Mouse (Mus musculus) c-Kit-positive CD71-positive TER-119-negative erythroid progenitor cells, embryonic 14.5 days (primary cell): ENCODE results near the gene 1110017D15Rik.

Source experiments
- DNase-seq: peaks from one replicate; pipeline ENCODE4 v3.0.0-alpha.2; 2013; ENCODE audit warnings: low read depth

1110017D15Rik gene

DNA sequence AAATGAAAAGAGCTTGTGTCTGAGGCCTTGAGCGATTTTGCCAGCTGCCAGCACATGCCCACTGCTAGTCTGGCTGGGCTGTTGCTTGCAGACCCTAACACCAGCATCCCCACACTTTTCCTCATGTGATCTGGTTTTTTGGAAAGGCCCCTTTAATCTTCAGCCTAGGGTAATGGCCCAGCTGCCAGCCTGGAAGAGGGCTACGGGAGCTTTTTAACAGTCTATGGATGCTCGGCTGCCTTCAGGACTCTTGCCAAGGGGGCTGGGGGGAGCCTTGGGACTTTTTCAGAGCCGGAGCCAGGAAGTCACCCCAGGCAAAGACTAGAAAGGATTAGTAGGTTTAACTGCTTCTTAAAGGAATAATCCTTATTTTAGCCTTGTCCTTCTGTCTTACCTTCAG, 3.8 kb downstream of the 1110017D15Rik start:
- no peak for DNase-seq

DNA sequence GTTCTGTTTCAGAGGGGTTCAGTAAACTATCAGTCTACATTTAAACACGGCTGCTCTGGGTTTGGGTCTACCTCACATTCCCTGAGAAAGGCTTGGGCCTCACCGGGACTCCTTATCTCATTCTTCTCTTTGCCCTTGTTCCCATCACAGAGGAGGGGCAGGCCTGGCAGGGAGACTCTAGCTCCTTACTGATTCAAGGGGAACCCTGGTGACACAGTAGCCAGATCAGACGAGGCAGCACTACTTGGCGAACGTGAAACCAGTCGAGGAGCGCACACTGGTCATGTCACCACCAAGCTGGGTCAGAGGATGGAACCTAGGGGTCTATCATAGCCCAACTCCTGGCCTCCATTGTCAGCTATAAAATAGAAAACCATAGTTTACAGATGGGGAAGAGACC, 9.1 kb downstream of the 1110017D15Rik start:
- no peak for DNase-seq

DNA sequence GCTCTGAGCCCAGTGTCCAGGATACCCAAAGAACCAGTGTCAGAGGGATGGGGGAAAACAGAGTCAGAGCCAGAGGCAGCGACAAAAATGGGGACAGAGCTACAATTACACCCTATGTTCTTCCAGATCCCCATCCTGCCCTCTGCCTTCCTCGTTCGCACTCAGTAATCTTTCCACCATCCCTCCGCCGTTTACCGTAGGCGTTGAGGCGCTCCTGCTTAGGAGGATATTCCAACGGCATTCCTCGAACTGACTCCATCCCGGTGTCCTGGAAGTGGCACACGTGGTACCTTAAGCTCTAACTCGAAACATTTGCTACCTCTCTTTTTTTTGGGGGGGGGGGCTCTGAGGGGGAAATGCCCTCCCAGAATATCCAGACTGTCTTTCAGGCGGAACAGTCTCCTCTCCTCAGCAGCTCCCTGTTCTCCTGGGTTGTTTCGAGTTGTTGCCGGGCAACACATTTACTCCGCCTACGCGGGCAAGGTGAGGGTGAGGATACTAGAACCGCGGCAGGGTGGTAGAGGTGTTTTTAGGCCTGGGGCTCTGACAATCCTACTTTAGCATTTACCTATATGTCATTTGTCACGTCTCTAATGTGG, 9.7 kb downstream of the 1110017D15Rik start:
- DNase-seq: no peak

DNA sequence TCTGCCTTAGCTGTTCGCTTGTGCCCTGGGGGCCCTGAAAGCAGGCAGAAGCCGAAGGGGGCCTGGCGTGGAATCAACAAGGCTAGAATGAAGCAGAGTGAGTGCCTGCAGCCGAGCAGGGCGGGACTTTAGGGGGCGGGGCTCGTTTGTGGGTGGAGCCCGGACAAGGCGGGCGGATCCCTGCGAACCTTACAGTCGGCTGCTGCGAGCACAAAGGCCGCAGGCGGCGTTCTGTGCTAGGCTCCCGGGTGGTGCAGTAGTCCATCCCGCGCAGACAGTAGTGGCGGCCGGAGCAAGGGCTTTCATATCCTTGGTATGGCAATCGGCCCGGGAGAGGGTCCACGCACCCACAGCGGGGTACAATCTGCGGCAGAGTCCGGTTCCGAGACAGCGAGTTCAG, 10.2 kb downstream of the 1110017D15Rik start:
- DNase-seq: peak; percentile 73

DNA sequence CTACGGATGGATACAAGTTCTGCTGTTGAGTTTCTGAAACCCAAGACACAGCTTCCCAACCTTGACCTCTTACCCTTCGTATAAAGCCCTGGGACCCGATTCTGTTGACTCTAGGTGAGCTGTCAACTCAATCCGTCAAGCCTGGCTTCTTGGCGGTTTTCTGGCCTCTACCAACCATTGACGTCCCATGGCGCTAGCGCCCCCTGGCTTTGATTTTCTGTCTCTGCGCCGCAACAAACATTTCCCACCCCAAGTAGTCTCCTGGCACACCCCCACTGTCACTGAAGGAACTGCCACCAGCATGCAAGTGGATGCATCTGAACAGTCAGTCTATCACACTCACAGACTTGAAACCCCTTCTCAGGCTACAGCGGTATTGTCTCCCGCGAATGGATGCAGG, 11.0 kb downstream of the 1110017D15Rik start:
- DNase-seq: peak; percentile 53

DNA sequence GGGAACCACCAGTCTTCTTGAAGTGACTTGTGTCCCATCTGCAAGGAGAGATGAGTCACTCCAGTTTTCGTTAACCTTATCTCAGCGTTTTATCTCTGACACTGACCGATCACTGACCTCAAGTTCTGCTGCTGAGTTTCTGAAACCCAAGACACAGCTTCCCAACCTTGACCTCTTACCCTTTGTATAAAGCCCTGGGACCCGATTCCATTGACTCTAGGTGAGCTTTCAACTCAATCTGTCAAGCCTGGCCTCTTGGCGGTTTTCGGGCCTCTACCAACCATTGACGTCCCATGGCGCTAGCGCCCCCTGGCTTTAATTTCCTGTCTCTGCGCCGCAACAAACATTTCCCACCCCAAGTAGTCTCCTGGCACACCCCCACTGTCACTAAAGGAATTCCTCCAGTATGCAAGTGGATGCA, 12.0 kb downstream of the 1110017D15Rik start:
- no peak for DNase-seq

DNA sequence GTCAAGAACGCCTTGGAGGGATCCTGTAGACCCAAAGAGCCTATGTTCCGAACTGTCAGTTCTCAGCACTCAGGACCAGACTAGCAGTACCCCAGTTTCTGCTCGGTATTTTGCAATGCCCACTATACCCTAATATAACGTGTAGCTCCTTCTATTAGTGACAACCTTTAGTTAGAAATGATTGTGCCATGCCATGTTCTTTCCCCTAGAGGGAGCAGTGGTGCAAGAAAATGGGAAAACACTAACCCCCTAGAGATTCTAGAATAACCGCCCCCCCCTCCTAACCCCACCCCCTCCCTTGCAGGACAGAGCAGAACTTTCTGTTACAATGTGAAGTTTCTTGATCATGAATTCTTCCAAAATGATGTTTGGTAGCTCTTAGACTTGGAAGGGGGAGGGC, 12.8 kb downstream of the 1110017D15Rik start:
- no peak for DNase-seq

DNA sequence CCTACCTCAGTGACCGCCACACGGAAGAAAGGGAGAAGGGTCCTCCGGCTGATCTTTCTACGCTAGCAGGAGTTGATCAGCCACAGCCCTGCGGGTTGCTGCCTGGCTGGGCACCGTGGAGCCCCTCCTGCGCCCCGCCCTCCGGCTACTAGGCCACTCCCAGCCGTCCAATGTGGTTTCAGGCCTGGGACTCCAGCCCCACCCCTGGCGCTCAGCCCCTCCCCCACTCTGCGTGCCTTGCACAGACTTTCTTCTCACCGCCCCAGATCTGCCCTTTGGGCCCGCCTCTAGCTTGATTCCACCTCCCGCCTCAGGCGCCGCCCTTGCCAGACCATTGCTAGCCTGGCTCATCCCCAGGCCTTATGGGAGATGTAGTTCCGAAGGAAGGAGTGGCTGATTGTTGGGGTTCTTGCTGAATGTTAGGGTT, 14.1 kb downstream of the 1110017D15Rik start, which contains the start of gene AI464131:
AI464131 (minus strand) TSS at position 91 of the 427 bp plus-strand sequence.
- peak; percentile 91 for DNase-seq

DNA sequence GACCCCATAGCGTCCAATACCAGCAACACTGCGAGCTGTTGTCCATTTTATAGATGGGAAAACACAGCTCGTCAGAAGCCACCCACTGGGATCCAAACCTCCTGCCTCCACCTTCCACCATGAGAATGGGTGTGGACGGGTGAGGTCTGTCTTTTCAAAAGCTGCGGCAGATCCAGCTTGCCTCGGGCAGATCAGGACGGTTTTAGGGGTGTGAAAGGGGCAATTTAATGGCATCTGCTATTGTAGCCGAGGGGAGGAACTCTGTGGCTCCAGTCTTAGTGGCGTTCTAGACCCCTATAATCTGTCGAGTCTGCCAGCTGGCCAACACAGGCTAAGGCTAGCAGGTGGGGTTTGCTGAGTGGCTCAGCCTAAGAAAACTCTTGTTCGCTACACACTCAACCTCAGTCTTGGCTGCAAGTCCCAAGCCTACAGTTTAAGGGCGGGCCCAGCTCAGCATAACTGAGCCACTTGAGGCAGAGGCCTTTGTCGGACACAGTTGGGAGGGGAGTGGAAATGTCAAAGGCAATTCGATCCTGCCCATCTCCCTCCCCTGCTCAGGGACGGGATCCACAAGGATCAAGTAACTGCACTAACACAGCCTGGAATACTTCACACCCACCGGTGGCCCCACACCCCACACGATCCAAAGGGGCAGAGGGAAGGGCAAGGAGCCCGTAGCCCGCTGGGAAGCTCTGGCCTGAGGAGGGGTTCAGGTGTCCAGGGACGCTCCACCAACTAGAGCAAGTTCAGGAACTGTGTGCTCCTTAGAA, 14.8 kb downstream of the 1110017D15Rik start:
- DNase-seq: no peak

DNA sequence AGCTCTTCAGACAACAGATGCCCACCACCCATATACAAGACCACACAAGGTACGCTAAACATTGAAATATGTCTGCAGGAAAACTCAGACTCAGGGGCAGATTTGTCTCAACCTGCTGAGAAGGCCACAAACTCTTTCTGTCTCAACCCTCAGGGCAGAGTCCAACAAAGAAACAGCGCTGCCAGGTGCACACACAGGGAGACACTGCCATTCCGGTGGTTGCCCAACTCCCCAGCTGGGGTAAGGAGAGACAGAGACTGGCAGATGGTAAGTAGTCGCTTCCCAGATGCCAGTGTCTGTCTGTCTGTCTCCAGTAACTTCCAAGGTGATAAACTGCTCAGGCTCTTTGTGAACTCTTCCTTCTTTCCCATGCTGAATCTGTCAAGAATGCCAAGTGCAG, 16.3 kb downstream of the 1110017D15Rik start:
- no peak for DNase-seq

DNA sequence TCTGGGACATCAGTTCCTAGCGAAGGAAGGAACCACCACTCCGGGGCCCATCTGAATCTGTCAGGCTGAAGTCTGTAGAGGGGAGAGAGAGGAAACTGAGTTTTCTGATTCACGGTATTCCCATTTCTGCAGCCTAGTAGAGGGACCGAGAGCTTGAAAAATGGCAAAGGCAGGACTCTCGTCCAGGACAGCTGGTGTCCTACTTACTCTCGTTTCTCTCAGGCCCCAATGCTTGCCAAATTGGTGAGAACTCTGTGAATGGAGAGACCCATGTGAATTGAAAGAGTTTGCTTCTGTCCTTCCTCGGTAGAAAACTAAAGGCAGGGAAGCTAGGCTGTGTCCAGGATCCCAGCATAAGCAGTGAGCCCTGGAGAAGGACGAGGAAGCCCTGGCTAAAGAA, 17.5 kb downstream of the 1110017D15Rik start:
- no peak for DNase-seq

DNA sequence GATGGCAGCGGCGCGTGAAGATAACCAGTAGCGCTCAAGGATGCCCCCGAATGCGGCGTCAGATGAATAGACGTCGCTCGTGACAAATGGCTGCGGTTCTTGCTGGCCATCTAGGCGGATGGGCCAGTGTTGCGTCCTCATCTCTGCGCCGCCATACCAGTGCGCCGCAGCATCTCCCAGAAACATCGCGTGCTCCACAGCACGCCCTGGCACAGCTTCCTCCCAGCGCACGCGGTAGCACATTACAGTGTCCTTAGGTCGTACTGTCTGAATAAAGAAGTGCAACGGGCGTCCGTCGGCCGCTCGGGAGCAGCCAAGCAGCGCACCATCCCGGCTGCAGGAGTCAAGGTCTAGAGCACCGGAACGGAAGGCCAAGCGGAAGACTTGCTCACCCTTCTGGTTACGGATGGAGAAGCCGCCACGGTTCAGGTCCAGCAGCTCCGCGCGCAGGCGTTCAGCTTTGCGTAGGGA, 18.2 kb downstream of the 1110017D15Rik start:
- DNase-seq: no peak

DNA sequence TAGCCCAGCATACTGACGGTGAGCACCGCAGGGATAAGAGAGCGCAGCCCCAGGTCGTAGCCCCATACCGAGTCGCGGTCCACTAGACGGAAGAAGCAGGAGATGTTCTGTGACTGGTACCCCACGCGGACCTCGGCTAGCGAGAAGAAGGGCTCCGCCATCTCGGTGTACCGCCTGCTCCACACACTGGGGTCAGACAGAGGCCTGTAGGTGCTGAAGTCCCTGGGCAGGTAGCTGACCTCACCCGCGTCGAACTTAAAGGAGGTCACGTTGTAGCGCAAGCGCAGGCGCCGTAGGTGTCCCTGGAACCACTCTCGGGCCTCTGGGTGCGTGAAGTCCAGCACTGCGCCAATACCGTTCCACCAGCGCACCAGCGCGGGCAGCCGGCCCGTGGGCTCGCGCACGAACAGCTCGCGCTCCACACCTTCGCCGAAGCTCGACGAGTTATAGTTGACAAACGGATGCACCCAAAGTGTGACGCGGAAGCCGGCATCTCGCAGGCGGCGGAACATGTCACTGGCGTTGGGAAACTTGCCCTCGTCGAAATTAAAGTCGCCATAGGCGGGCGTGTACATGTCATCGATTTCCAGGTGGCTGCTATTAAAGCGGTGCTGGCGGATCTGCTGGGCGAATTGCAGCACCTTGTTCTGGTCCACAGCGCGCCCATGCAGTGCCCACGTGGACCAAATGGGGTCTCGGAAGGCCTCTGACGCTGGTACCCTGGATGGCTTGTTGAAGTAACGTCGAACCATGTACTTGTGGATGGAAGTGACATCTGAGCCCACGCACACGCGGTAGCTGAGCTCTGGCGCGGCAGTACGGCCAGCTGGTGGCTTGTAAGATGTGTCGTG, 18.9 kb downstream of the 1110017D15Rik start:
- DNase-seq: no peak

DNA sequence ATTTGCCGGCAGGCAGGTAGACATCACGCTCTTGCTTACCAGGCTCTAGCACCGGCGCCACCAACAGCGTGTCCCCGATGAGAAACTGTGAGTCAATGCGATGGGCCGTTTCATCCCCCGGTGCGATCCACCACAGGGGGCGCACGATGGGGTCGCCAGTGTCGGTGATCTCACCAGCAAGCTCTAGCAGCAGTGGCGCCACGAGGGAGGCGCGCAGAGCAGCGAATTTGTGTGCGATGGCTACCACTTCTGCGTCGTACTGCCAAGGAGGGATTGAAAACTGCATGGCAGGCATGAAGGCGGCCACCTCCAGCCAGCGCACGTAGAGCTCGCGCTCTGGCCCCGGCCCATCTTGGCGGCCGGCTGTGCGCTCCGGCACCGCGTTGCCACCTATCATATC, 19.6 kb downstream of the 1110017D15Rik start:
- no peak for DNase-seq

DNA sequence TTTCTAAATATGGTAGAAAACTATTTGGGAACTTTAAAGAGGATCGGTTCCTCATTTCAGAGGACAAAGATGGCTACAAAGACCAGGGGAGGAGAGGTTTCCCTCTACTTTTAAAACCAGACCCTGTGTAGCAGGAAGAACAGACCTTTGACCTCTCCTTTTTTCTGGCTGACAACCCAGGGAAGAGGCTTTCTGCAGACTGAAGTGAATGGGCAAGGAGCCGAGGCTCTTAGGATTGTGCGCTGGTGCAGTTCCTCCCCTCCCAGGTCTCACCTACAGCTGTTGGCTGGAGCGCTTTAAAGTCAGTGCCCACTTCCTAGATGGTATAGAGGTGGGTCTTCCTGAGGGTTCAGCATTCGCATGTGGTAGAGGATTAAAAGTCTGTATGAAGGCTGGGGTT, 20.1 kb downstream of the 1110017D15Rik start:
- DNase-seq: no peak

DNA sequence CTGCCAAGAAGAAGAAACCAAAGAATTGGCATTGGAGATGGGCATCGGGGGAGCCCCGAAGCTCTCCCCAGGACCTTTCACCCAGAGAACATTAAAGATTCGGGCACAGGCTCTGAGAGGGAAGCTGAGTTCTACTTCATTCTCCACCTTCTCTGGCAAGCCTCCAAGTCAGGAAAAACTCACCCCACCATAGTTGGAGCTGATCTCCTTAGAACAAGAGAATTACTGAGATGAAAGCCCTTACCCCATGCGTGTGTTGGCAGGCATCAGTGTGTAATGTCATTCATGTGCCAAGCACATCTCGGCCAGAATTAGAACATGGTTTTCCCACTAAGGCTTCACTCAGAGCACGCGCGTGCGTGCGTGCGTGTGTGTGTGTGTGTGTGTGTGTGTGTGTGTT, 21.3 kb downstream of the 1110017D15Rik start:
- no peak for DNase-seq

DNA sequence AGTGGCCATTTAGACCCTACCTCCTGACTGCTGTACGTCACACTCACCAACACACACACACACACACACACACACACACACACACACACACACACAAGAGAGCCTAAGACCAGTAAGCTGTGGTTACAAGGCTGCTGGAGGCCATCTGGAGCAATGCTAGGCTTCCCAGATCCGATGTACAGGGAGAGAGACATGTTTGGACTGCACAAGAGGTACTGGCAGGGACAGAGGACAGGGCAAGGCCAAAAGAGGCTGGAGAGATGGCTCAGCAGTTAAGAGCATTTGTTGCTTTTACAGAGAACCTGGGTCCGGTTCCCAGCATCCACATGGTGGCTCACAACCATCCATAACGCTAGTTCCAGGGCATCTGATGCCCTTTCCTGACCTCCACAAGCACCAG, 22.1 kb downstream of the 1110017D15Rik start:
- no peak for DNase-seq

DNA sequence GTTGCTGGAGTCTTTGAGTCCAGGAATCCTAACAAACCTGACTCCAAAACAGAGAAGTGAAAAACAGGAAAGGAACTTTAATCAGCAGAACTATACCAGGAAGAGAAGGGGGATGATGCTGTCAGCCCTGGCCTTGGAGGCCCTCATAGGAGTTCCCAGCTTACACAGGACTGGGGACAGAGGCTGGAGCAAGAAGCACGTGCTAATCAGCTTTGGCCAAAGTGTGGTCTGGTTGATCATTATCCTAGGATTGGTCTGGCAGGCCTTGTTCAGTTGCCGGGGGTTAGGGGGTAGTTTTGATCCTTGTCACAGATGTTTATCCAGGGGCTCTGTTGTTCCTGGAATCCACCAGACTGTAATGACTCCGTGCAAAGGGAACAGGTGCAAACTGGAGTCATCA, 22.8 kb downstream of the 1110017D15Rik start:
- no peak for DNase-seq

DNA sequence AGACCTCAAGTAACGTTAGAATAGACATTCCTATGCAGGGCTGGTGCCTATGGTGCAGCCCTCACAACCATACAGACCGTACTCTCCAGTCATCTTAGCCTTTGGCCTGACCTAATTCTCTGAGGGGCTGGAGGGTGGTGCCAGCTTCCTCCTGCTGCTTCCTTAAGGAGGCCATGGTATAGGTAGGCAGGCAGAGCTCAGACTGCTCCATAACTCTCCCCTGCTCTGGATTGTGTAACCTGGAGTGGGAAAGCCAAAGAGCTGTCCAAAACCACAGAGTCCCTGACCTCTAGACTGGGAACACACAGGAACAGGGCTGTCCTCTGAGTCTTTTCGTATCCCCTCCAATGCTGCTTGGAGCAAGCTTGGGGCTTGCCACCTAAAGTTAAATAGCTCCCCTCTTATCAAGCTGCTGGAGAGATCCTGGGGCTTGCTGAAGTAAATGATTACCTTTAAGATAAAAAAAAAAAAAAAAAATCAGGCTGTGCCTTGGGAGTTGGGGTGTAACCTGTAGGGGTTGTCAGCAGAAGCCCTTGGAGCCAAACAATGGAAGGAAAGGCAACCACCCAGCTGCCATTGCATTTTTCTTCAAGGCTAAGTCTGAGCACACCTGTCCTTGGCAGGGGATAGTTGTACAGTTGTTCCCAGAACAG, 23.5 kb downstream of the 1110017D15Rik start:
- no peak for DNase-seq

DNA sequence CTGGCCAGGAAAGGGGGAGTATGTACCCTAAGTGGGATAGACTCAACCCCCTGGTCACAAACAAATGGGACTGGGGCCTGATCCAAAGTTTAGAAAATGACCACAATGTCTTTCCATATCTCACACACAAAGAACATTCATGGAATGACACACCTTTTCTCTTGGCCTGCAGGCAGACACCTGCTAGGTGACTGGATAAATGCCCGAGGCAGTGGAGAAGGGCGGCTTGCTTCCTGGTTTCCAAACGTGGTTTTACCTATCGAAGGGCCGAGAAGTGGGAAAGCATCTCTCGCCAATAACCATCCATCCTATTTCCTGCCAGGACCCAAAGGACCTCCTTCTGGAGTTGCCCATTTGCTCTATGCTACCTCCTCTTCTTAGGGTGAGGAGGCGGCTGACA, 24.2 kb downstream of the 1110017D15Rik start:
- DNase-seq: no peak

DNA sequence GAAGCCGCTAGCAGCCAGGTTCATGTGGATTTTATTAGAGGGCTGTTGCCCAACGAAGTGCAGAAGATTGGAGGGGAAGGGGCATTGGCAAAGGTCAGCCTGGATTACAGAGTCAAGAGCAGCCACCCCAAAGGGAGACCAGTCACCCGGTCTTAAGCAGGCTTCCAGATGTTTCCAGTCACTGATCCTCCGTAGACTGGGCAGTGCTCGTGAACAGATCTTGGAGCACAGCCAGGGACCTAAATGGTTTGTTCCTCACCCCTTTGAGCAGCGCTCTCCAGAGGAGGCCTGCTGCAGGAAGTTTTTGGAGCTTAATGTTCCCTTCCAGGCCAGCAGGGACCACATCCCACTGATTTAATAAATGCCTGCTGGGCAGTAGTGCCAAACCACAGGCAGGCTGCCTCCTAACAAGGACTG, 35.5 kb downstream of the 1110017D15Rik start:
- no peak for DNase-seq

DNA sequence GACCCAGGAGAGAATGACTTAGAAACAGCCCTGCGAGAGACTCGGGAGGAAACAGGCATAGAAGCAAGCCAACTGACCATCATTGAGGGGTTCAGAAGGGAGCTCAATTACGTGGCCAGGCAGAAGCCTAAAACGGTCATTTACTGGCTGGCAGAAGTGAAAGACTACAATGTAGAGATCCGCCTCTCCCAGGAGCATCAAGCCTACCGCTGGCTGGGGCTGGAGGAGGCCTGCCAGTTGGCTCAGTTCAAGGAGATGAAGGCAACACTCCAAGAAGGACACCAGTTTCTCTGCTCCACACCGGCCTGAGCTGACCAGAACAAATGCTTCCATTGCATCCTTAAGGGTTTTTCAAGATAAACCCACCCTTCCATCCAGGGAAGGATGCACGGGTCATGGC, 36.9 kb downstream of the 1110017D15Rik start:
- no peak for DNase-seq
